Mouse (Mus musculus): Measurements from ENCODE around the gene Gsdma. TPM values are rescaled to one million over a fixed set of nuclear protein-coding genes. Genes with fewer than 3 reads are reported as not detected.

The Gsdma gene
- total and polyA plus RNA-seq, 3 experiments, result 0.10 TPM; not detected in 2

DNA sequence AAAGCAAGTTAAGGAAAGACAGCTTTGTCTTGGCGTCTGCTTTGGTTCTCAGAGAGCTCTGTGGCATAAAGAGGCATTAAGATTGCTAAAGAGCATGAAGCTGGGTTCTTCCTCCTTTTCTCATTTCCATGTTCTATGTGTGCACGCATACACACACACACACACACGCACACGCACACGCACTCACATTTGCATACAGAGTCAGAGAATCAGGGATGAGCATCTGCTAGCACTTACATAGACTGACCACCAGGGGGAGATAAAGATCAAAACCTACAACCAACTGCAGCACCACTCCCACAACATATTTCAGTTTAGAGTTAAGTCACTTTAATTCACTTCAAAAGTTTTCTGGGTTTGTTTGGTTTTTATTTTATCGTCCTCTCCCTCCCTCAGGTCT, 3.6 kb upstream of the Gsdma start:
- in situ Hi-C loops (cut with MboI; ENCODE audit: low pct_ligation_motif_present, low pct_unique_long_range_greater_than_20kb, low sequenced_read_pairs), result loop anchor here (5.0 kb wide), 1 partner anchor 193 kb away; no protein-coding TSS in a partner anchor
- Histone ChIP-seq H3K4me3 (replicated peaks in 1 of 3; ENCODE audit: low read depth in 2 of 3, low read length in 2 of 3, poor library complexity in 1 of 3) (no peak overlapping the region), H3K79me2 (replicated peaks; ENCODE audit: control insufficient read depth, extremely low read depth, insufficient read depth, poor library complexity, severe bottlenecking) (no peaks in the 10 kb centered on the region), H3K9me3 (replicated peaks; ENCODE audit: low read length) (no peaks in the 10 kb centered on the region), H3K27me3 (replicated peaks) (peaks cover 52% of the 10 kb centered on the region), H3K4me2 (ENCODE audit: insufficient read depth, low read depth, poor library complexity, severe bottlenecking) (peak overlapping the region; percentile 71; the same call in 1 of the 2 replicates), H3K36me3 (replicated peaks in 1 of 2; ENCODE audit: control insufficient read depth in 1 of 2, insufficient read depth in 1 of 2, low read length in 1 of 2) (no peaks in the 10 kb centered on the region), H3K9ac (ENCODE audit: insufficient read depth, low read depth) (no peak overlapping the region), H3K27ac (ENCODE audit: insufficient read depth, low read depth) (no peak overlapping the region), H3K4me1 (ENCODE audit: control insufficient read depth in 1 of 2, insufficient read depth in 2 of 2) (peaks cover 4 to 6% of the 10 kb centered on the region in 2 experiments; a peak in 3 of 4 replicates)
- peak; percentile 88 for DNase-seq (ENCODE audit: extremely low read depth)
- dilution Hi-C loops (cut with MboI; ENCODE audit: extremely low pct_ligation_motif_present, extremely low pct_unique_long_range_greater_than_20kb, low sequenced_read_pairs), result no loop called here
- TF ChIP-seq GABPA (IDR thresholded peaks at IDR 0.05; ENCODE audit: insufficient replicate concordance, low read depth, low read length) (no peak), E2F4 (IDR thresholded peaks at IDR 0.05; ENCODE audit: insufficient replicate concordance, low read depth, low read length) (no peak), PAX5 (IDR thresholded peaks at IDR 0.05; ENCODE audit: low read length) (no peak), ZMIZ1 (IDR thresholded peaks at IDR 0.05; ENCODE audit: low read depth, low read length) (no peak), POLR2AphosphoS2 (IDR thresholded peaks at IDR 0.05; ENCODE audit: low read depth, low read length) (no peak), IRF4 (IDR thresholded peaks at IDR 0.05; ENCODE audit: low read depth, low read length) (peak; percentile 51; the same call in 1 of the 2 replicates), UBTF (IDR thresholded peaks at IDR 0.05; ENCODE audit: low read depth, low read length) (no peak), JUN (IDR thresholded peaks at IDR 0.05; ENCODE audit: insufficient read depth, low read depth, low read length) (no peak), TCF12 (IDR thresholded peaks at IDR 0.05; ENCODE audit: low read depth, low read length) (no peak), USF1 (IDR thresholded peaks at IDR 0.05; ENCODE audit: low read depth, low read length) (no peak), NRF1 (IDR thresholded peaks at IDR 0.05; ENCODE audit: low read depth, low read length) (0 out of 2 replicates have a peak, but pooled peaks have one; percentile 28), CTCF (conservative IDR thresholded peaks at IDR 0.05 in 1 of 2, IDR thresholded peaks at IDR 0.05 in 1 of 2; ENCODE audit: low read depth in 2 of 2, low read length in 2 of 2) (peak; percentile 89 to 91), TBP (conservative IDR thresholded peaks at IDR 0.05; ENCODE audit: low read depth, low read length) (0 out of 2 replicates have a peak, but pooled peaks have one; percentile 42), RAD21 (IDR thresholded peaks at IDR 0.05; ENCODE audit: low read depth, low read length) (peak; percentile 58), HCFC1 (IDR thresholded peaks at IDR 0.05; ENCODE audit: low read depth, low read length) (peak; percentile 23; the same call in 1 of the 2 replicates), SIN3A (IDR thresholded peaks at IDR 0.05; ENCODE audit: low read length) (no peak), RCOR1 (conservative IDR thresholded peaks at IDR 0.05; ENCODE audit: low read depth, low read length) (no peak), ELF1 (IDR thresholded peaks at IDR 0.05; ENCODE audit: low read depth, low read length) (peak; percentile 62; the same call in 1 of the 2 replicates), ZKSCAN1 (IDR thresholded peaks at IDR 0.05; ENCODE audit: borderline replicate concordance, low read depth, low read length) (no peak), MAZ (IDR thresholded peaks at IDR 0.05; ENCODE audit: low read depth, low read length) (no peak), BHLHE40 (IDR thresholded peaks at IDR 0.05; ENCODE audit: low read depth, low read length) (peak; percentile 88), EP300 (IDR thresholded peaks at IDR 0.05; ENCODE audit: low read length) (peak; percentile 65; the same call in 1 of the 2 replicates), CHD1 (IDR thresholded peaks at IDR 0.05; ENCODE audit: low read depth, low read length) (no peak), ZC3H11A (IDR thresholded peaks at IDR 0.05; ENCODE audit: low read depth, low read length) (no peak), NELFE (IDR thresholded peaks at IDR 0.05; ENCODE audit: low read depth, low read length) (no peak; the same call in 1 of the 2 replicates), KAT2A (IDR thresholded peaks at IDR 0.05; ENCODE audit: insufficient replicate concordance, low read length) (no peak), USF2 (conservative IDR thresholded peaks at IDR 0.05; ENCODE audit: low read depth, low read length) (no peak), JUND (conservative IDR thresholded peaks at IDR 0.05; ENCODE audit: low read depth, low read length) (peak; percentile 25; the same call in 1 of the 2 replicates), MYC (IDR thresholded peaks at IDR 0.05; ENCODE audit: low read depth, low read length) (peak; percentile 73), ETS1 (conservative IDR thresholded peaks at IDR 0.05; ENCODE audit: low read depth, low read length) (peak; percentile 29; the same call in 1 of the 2 replicates), MXI1 (IDR thresholded peaks at IDR 0.05; ENCODE audit: low read depth, low read length) (no peak), MEF2A (IDR thresholded peaks at IDR 0.05; ENCODE audit: borderline replicate concordance, low read depth, low read length) (peak; percentile 53; the same call in 1 of the 2 replicates), POLR2A (IDR thresholded peaks at IDR 0.05; ENCODE audit: low read depth, low read length) (no peak), ZNF384 (IDR thresholded peaks at IDR 0.05; ENCODE audit: low read depth, low read length) (no peak; the same call in 1 of the 2 replicates), CHD2 (IDR thresholded peaks at IDR 0.05; ENCODE audit: low read length) (no peak), SMC3 (IDR thresholded peaks at IDR 0.05; ENCODE audit: low read depth, low read length) (peak; percentile 83), MAX (IDR thresholded peaks at IDR 0.05; ENCODE audit: low read length) (0 out of 2 replicates have a peak, but pooled peaks have one; percentile 35)

Measured in CH12.LX (cell line).